Mouse (Mus musculus): ENCODE data around the gene Selenbp2.
"Not testable (repeated sequence)": the region's sequence is repeated elsewhere in the genome, so short reads cannot be mapped to it uniquely, and the experiment has no call there.

Selenbp2 gene

GRCm38 (mm10) chr3:94691694-94692093, 1.7 kb upstream of the Selenbp2 start:
- DNase-seq (ENCODE audit: low spot score), result not testable (repeated sequence)

GRCm38 (mm10) chr3:94693874-94694273, 518 bp downstream of the Selenbp2 start:
- DNase-seq (ENCODE audit: low spot score), result not testable (repeated sequence)

DNA sequence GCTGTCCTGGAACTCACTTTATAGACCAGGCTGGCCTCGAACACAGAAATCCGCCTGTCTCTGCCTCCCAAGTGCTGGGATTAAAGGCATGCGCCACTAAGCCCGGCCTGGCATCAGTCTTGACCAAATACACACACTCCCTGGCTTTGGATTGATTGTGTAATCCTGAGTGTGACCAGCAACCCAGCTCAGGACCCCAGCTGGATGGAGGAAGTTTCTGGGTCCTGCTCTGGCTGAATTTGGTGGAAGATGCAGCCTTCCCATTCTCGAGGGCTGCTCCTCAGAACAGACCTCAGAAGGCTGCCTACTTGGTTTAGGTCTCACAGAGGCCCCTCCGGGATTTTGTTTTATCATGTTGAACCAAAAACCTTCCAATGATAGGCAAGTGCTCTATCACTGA, 2.2 kb downstream of the Selenbp2 start:
- DNase-seq (ENCODE audit: low spot score), result not testable (repeated sequence)

DNA sequence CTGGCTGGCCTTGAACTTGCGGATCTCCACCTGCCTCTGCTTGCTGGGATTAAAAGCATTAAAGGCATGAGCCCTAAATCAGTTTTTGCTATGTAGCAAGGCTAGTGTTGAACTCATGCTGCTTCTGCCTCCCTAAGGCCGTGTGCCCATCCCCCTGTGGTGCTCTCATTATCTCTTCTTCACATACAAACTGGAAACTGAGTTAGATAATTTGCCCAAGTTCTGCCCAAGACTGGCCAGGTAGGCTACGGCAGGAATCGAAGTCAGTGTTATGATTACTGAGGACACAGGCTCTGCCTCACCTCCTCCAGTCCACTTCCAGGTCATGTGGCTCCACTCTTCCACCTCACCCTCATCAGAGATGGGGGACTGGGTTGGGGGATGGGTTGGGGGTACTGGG, 2.9 kb downstream of the Selenbp2 start:
- not testable (repeated sequence) for DNase-seq (ENCODE audit: low spot score)

- not testable (repeated sequence) for DNase-seq (ENCODE audit: low spot score)
These were observed 8.9 kb downstream of the Selenbp2 start for GRCm38 (mm10) chr3:94702163-94702810.

- no peak for DNase-seq (ENCODE audit: low spot score)
These were observed 9.5 kb downstream of the Selenbp2 start for GRCm38 (mm10) chr3:94702856-94703255.

- not testable (repeated sequence) for DNase-seq (ENCODE audit: low spot score)
These were observed 10.0 kb downstream of the Selenbp2 start for GRCm38 (mm10) chr3:94703364-94703763.

DNA sequence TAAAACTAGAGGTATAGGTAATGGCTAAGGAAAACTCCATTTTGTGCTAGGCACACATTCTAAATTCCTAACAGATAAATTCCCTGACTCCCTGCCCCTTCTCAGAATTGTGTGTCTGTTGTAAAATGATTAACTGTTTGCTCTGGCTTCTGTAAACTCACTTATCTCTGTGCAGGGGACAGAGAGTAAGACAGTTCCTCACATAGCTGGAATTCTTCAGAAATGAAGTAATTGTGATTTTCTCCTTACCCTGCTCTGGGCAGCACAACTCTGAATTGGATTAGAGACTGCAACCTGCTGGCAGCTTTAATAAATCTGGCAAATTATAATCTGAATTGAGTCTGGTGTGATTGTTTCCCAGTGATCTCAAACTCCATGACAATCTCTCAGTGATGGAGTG, 17.2 kb downstream of the Selenbp2 start:
- not testable (repeated sequence) for DNase-seq (ENCODE audit: low spot score)

DNA sequence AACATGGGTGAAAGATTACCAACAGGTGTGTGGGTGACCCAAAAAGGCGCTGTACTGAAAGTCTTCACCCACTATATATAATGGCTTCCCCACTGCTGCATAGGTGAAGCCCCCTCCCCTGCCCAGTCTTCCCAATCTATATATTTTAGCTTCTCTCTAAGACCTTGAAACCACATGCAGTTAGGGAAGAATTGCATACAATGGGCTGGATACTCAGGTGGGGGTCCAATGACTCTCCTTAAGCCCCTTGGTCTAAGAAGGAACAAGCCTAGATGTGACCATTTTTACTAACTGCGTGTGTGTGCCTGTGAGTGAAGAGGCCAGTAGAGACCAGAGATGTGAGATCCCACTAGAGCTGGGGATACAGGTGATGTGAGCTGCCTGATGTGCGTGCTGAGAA, 20.1 kb downstream of the Selenbp2 start:
- DNase-seq (ENCODE audit: low spot score), result not testable (repeated sequence)

DNA sequence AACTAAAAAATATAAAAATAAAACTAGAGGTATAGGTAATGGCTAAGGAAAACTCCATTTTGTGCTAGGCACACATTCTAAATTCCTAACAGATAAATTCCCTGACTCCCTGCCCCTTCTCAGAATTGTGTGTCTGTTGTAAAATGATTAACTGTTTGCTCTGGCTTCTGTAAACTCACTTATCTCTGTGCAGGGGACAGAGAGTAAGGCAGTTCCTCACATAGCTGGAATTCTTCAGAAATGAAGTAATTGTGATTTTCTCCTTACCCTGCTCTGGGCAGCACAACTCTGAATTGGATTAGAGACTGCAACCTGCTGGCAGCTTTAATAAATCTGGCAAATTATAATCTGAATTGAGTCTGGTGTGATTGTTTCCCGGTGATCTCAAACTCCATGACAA, 24.9 kb downstream of the Selenbp2 start:
- not testable (repeated sequence) for DNase-seq (ENCODE audit: low spot score)

DNA sequence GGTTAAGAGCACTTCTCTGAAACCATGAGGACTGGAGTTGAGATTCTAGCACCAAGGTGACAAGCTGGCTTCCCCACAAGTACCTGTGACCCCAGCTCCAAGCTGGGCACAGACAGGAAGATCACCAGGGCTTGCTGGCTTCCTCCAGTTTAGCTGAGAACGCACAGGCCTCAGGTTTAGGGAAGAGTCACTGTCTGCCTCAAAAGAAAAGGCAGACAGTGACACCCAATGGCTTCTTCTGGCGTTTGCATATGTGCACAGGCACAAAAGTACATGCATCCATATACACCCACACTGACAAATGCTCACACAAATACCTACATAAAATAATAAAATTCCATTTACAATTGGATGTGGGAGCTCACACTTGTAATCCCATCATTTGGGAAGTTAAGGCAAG, 30.3 kb downstream of the Selenbp2 start:
- DNase-seq (ENCODE audit: low spot score), result not testable (repeated sequence)

DNA sequence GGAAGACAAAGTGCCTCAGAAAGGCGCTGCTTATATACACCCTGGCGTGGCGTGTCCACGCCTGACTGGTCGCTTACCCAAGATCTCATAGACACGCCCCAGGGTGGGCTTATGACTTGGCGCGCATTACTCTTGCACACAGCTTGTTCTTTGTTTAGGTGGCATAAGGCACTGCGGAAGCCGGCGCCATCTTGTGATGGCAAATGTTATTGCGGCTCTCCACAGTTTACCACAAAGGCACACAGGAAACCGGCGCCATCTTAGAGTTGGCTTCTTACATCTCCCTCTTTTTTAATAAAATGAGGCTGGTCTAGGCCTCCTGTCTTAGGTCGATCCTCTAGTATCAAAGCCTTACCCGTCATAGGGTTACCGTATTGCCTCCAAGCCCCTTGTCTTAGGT, 52.3 kb downstream of the Selenbp2 start:
- no peak for DNase-seq (ENCODE audit: low spot score)

Data from left cerebral cortex, adult 11 months (tissue).